Mouse (Mus musculus): Measurements from ENCODE around the gene Gm20696.

The Gm20696 gene

DNA sequence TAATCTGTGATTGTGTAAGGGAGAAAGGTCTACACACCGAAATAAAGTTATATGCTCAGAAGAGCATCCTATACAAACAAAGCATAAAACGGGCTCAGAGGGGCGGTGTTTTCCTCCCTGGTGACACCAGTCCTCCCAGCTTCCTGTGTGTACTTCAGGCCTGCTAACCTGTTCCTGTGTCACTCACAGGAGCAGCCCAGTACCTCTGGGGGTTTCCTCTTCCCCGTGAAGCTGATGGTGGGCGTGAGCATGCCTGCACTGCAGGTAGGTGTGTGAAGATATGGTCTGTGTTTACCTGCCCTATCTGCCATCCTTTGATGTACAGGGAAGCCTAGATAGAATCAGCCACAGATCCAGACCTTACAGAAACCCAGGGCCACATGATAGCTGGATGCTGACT is 286.5 kb downstream of the Gm20696 start:
- no peak for DNase-seq

DNA sequence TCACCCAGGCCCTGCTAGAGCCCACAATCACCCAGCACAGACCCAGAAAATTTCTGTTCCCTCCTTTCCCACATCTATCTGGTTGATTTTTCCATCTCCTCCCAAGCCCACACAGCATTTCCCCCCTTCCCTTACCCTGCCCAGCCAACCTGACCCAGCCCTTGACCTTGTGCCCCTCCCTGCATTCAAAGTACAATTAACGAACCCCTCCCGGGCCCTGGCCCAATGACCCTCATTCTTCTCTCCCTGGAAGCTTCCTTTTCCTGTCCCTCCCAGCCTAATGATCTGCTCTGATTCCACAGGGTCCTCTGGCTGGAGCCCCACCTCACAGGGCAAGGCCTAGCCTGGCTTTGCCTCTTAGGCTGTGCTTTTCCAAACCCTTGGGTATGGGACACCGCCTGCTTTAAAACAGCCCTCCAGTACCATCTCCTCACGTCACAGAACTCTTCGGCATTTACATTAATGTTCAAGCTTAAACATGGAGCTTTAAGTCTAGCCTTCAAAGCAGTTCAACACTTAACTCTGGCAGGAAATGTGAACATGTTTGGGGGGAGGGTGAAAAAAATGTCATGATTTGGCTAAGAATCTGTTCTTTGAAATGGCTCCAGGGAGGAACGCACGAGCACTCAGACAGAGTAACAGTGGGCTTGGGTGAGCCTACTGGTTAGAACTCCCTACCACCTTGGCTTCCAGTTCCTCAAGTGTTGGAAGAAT is 287.4 kb downstream of the Gm20696 start:
- DNase-seq, result no peak

DNA sequence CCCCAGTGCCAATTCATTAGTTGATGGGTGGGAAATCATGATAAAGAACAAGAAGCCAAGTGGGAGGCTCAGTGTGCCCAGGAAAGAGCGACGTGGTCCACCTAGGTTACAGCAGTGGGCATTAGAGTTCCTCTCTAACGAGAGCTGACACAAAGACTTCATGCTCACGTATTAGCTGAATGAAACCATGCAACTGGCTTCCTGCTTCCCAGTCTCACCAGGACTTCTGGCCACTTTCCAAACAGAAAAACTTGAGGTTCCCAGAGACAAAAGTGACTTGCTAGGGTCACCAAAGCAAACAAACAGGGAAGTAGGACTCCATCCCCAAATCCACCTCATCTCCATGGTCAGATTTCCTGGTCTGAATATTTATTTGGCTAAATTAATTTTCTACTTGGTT is 288.9 kb downstream of the Gm20696 start:
- DNase-seq, result peak; percentile 30 to 41

DNA sequence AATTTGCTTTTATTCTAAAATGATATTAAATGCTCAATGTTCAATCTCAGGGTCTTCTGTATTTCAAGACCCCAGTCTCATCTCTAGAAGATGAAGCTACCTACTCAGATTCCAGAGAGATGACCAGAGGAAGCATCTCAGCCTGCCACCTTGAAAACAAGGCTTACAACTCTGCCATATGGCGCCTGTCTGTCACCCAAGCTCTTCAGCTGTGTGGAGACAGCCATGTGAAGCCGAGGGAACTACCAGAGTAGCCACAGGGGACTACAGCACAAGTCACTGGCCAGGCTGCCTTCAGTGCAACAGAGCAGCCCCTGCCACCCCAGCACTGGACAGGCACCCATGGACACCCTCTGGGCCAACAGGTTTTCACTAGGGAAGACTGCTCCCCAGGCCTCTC is 289.5 kb downstream of the Gm20696 start:
- DNase-seq, result peak; percentile 27 to 58

DNA sequence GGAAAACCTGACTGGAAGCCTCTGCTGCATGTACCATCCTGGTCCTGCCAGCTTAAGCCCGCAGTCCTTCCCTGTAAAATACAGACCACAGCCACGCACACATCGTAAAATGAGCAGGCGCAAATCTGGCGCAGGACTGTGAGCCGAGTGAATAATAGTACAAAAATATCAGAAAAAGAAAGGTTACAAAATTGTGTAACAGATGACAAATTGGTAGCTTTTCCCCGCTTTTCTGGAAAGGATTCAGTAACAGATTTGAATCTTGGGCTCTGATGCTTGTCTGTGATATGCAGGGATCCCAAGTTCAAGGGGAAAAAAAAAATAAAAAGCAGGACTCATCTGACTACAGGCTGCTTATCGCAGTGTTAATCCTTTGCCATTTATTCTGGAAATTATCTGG is 289.9 kb downstream of the Gm20696 start:
- DNase-seq, result no peak

DNA sequence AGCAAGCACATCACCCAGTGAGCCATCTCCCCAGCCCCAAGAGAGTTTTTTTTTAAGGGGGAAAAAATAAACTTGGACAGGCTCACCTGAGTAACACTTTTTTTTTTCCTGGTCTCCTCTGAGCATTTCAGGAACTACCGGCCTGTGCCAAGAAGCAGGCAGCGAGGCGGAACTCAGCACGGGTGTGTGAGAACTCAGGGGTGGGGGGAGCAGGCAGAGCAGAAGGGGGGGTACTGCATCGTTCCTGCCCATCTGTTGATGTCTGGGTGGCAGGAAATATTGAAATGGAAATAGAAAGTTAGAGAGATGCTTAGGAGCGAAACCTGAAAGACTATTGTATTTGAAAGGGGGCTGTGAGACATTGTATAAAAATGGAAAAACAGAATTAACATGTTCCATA is 290.7 kb downstream of the Gm20696 start:
- DNase-seq, result peak; percentile 41 to 59

DNA sequence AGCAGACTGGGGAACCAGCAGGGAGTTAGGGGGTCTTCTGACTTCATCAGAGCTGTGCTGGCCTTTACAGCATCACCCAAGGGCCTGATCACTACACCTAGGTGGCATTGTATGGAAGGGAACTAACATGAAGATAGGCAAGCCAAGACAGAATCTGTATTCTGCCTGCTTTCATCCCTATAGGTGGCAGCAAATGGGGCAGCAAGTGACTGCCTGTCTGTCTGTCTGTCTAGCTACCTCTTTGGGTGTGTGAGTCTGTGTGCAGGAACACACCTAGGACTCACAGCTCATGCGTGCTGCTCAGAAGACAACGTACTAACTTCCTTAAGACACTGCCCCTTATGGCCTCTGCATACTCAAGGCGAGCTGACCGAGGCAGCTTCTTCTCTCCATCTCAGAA is 291.2 kb downstream of the Gm20696 start:
- DNase-seq, result no peak

DNA sequence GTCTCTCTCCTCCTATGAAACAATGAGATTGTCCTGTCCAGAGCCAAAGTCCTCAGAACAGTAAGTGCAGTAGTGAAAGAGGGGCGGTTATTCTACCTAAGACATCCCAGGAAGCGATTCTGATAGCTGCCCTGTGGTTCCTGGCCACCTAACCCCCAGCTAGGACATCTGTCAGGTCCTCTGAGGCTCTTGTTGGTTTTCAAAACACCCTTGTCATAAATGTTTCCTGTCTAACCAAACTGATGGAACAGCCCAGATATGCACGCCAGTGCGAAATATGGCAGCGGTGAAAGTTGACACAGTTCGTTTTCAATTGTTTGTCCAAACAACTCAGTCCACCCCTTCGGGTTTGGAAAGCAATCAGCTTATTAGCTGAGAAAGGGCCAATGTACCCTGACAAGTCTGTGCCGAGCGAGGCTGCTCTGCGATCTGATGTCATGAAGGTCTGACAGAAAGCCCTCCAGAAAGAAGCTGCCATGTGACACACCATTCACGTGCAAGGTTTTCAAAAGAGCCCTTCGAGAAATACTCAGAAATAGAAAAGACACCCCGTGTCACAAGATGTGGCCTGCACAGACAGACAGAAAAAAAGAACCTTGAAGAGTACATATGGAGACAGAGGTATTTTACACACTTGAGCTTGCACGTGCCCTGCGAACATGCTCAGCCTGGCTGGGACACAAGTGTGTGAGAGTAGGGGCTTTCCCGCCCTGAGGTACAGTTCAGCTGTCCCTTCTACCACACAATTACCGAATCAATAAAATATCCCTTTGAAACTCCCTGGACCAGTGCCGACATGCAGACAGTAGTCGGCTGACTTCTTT is 291.9 kb downstream of the Gm20696 start:
- DNase-seq, result peak in 1 of 2 experiments; percentile 18

DNA sequence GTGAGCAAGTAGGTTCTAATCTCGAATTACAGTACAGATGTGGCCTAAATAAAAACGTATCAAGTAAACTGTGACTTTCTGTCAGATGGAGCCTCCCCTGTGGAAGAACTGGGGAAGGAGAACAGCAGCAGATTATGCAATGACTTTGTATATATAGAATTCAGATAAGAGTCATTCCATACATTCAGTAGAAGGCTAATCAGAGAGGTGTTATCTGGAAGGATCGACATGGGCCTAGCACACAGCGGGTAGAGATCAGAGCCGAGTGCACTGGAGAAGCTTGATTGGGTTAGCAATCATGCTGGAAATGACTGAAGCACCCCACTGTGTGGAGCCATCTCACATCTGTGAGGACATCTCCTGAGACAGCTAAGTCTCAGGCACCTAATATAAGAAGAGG is 294.2 kb downstream of the Gm20696 start:
- DNase-seq, result no peak

DNA sequence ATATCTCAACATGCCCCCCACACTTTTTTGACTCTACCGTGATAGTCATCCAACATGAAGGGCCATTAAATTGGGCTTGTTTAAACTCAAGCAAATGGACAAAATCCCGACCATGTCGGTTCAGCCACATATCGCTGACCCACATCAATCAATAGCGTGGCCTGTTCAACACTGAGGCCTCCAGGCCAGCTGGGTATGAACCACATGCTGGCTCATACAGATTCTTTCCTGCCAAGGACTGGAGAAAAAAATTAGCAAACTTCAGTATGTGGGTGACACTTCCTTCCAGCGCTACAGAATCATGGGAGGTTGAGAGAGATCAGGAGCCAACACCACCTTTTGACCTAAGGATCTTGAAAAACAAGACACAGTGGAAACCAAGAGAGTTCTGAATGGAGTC is 294.6 kb downstream of the Gm20696 start:
- DNase-seq, result no peak

DNA sequence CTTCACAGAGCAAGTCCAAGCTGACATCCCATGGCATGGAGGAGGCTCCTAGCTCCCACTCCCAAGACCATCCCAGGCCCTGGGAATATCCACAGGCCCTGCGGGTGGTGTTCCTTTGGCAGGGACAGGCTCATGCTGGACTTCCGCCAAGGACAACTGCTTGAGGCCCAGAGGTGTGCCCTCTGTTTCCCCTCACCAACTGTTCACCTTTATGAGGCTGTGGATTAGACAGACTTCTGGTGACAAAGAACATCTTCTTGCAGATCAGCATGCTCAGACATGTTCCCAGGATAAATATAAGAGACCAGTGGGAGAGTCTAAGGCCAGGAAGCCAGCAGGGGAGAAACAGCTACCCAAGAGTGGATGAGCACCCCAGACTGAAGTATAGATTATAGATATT is 296.7 kb downstream of the Gm20696 start:
- peak in 1 of 2 experiments; percentile 19 for DNase-seq

DNA sequence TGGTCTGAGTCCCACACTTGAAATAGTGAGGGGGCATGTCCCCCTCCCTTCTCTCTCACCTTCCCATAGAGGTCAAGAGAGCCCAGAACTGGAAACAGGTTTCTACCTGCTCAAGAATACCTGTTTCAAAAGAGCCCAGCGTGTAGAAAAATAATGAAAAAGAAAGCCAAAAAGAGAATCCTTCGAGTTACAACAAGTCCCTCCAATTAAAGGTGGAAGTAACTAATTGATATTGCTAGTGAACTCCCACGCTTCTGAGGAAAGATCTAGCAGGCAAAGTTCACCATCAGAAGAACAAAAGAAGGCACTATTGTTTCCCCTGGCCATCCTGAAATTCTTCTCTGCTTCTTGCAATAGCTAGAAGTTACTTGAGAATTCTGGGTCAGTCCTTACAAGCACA is 297.4 kb downstream of the Gm20696 start:
- DNase-seq, result no peak

DNA sequence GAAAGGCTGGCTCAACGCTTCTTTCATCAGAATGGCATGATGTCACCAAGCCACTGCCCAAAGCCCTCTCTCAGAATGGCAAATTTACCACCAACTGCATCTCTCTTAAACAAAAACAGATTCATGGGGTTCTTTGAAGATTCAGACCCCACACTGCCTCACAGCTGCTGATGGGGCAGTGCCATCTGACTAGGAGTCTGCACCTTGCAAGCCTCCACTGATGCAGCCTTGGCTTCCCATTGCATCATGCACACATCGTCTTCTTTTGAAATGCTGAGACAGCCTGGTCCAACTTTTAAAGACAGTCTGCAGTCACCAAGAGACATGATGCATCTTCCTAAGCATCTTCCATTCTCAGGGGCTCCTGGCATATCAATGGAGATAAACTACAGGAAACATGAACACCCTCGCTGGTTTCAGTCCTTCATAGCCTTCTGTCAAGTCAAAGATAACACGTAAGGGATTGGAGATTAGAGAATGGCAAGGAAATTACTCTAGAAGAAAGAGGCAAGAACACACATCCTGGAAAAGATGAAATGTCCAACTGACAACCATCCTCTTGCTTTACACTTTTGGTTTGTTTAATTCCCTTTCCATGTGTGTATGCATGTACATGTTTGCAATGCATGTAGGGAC is 298.4 kb downstream of the Gm20696 start:
- no peak for DNase-seq

DNA sequence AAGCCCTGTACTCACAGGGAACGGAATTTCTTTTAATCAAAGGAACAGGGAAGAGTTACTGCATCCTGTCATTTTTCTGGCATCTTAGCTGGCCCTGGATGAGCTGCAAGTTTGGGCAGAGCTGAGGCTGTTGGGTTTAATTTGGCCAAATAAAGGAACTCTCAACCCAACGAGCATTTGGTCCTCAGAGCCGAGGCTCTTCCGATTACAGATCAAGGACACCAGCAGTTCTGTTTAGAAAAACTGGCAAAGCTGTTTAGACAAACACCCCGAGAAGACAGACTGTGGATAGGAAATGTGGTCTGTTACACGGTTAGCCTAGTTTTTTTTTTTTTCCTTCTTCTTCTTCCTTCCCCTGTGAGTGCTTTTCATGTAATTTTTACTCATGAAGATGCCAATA is 302.1 kb downstream of the Gm20696 start:
- peak; percentile 19 to 49 for DNase-seq

DNA sequence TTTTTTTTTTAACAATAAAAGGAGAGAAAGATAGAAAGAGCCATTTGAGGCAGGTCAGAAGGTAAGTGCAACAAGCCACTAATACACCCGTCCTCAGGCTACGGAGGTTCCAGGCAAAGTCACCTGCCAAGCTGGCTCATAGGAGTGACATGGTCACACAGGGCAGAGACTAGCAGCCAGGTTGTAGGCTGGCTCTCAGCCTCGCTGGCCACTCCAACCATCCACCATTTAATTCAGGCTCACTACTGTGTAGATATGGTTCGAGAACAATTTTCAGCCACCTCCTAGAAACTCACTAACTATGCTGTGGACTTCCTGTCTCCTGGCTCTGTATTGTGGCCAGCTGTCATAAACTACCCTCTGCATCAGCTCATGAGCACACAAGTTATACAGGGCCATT is 306.0 kb downstream of the Gm20696 start:
- peak in 1 of 2 experiments; percentile 14 for DNase-seq

DNA sequence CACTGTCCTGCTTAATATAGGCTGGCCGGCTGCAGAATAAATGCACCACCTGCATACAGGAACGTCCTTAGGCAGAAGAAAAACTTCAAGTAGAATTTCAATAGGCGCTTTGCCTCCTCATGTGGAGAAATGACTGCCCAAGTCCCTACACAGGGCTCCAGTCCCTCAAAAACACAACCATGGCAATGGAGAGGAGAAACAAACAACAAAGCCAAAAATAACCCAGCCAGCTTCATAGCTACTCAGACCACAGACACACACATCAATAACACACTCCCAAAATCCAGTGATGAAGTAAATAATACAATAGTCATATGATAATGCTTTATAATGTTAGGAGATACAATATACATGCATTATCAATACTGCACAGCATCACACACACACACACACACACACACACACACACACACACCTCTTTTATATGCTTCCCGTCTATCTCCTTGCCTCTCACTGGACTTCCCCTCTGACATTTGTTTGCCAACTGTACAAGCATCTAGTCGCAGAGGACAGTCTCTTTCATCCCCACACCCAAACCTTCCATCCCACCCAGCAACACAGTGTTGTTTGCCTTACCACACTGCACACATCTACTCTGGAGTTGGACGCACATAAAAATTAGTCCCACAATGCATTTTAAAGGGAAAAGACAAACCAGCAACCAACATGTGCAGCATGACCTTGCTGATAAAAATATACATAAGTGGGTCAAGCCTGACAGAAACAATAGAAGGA is 306.7 kb downstream of the Gm20696 start:
- DNase-seq, result no peak

DNA sequence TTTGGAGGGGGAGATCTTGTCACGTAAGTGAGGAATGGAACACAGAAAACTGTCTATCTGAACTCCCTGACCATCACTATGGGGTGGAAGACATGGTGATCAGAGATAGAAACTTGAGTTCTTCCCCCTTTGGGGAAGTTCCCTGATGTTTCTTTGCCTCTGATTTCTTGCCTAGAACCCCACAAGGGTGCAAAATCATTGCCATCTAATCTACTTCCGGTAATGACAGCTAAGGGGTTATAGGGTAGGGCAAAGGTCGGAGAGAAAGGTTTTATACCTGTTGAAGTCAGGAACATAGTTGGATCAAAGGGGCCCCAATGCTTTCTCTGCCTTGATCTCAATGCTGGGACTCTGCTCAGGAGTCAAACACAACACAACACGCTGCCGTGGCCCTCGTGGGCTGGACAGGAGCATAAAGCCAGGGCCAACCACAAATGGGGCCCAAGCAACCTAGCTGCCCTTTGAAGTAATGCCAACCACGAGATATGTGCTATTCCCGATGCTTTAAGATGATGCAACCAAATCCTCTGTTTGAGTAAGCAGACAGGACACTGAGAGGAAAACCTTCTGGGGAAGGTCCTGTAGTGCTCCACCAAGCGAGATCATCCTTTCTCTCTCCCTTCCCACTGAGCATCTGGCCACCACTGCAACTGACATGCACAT is 307.4 kb downstream of the Gm20696 start:
- DNase-seq, result no peak

DNA sequence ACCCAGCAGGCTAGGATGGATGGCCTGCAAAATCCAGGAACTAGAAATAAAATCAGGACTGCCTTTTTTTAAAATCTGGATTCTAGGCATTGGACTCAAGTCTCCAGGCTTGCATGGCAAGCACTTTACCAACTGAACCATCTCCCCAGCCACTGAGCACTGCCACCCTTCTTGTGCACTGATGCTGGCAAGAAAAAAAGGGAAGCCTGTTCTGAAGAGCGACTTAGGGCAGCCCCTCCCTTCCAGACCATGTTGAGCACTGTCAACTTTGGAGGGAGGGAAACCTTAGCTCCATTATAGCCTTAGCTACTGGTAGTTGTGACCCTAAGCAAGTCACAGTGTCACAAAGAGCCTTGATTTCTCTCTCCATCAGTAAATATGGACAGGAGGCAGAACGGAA is 308.7 kb downstream of the Gm20696 start:
- DNase-seq, result no peak

DNA sequence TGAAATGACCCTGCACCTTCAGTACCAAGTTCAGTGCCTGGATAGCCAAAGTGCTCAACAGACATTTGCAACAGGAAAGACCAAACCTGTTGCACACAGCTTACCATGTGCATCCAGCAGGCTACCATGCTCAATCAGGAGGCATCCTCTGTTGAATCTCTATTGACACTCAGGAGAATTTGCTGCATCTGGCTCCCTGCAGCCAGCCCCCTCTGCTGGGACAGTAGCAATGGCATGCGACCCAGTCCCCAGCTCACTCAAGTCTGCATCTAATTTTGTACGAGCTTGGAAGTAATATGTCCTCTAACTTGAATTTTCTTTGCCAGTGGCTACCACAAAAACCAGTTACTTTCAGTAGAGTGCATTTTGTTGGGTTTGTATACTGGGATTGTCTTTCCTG is 312.3 kb downstream of the Gm20696 start:
- DNase-seq, result no peak

DNA sequence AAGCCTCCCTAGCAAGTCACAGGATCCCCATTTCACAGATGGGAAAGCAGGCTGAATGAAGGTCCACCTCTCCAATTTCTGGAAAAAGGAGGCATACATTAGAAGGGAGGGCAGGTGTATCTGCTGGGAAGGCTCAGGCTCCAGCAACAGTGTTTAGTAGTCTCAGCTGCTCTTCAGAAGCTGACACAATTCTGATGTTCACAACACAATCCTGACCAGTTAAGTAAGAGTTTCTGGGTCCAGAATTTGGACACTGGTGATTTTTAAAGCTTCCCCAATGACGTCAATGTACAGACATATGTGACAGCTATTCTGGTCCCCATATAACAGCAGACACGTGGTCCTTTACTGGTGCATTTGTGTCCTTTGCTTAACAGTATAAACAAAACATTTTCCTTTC is 313.2 kb downstream of the Gm20696 start:
- no peak for DNase-seq

DNA sequence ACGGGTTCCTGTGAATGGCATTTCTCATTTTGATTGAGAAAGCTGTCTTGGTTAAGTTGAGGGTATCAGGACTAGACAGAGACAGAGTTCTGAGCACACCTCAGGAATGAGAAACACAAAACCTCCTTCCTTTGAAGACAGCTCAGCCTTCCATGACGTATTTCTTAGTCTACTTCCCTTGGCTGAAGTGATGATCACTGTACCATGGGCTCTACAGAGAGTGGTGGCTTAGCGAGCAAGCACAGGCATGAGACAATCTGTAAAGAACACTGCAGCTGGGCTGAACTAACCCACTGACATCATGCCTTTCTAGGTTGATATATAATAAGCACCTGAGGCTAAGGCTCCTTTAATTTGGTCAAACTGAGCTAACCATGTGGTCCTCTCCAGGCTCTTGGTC is 316.0 kb downstream of the Gm20696 start:
- DNase-seq, result no peak

DNA sequence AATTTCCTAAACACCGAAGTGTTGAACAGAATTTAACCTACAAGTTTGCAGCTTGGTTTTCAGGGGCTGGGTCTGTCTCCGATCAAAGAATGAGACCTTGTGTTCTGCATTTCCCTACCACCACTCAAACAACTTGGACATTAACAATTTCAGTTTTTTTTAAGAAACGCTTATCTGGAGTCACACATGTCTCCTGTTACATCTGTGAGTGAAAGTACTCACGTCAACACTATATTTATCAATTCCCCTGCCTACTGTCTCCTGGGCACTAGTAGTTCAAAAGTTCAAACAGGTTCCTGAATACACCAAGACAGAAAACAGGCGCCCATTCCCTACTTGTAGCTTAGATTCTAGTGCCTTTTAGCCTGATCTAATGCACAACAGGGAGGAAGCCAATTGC is 316.4 kb downstream of the Gm20696 start:
- DNase-seq, result no peak

DNA sequence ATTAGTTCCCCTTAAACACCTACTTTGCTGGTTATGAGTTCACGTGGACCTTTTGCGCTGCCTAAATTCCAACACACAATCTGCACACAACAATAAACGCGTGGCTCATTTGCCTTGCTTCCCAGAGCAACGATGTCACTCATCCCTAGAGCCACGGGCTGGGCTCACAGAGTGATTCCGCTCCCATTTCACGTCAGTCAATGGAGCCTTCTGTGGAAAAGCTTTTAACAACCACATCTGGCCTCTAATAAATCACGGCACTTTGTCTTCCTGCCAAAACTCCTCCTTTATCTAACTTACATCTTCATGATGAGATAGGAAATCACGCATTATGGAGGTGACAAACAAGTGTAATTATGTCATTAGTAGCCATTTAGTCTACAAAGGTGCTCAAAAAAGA is 318.8 kb downstream of the Gm20696 start:
- no peak for DNase-seq
